ENCODE assay signal across 14 mouse cellular contexts in the genomic region with DNA sequence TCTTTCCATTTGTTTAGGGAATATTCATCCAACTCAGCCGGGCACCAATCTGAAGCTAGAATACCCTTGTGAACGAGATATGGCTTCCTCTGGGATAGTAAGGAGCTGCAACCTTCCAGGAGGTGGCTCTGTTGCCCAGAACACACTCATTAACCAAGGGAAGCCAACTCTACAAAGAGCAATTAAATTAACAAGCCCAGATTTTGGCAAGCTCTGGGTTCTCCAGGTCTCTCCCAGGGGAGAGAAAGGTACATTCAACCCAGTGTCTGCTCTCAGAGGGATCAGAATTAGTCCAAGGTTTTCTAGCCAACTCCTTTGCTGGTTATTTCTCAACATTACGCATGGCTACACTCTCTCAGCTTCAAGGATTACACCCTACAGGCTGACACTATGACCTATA. TPM values are rescaled to one million over a fixed set of nuclear protein-coding genes. Genes with fewer than 3 reads are reported as not detected.
A peak's percentile ranks its signal among the peaks of the same experiment; 100 is the strongest.
DNase-seq lines count a peak whose midpoint lies in the region; ATAC-seq and TF ChIP-seq lines count a peak whose summit lies in the region.
"Had no signal": no experiment of that assay in that cellular context is flagged by ENCODE, and none has a peak within 500 bp of the region (broad histone marks: within the 10 kb centered on the region; RNA-seq: fewer than 3 reads in every experiment).

No protein-coding gene starts in this region.

- H3K27me3 ChIP-seq in heart, postnatal 0 days (ENCODE audit: control insufficient read depth, insufficient read depth, low read length), result no peaks in the 10 kb centered on the region
- H3K27me3 ChIP-seq in lung, embryonic 14.5 days (ENCODE audit: insufficient read depth, low read length), result no peaks in the 10 kb centered on the region
- H3K27me3 ChIP-seq: heart, embryonic 12.5 days; hindbrain, embryonic 15.5 days; midbrain, embryonic 15.5 days; neural tube, embryonic 15.5 days had no signal

- H3K4me1 ChIP-seq in heart, postnatal 0 days (ENCODE audit: control insufficient read depth, insufficient read depth), result peaks cover 7% of the 10 kb centered on the region; the same call in 1 of the 2 replicates
- H3K4me1 ChIP-seq in lung, embryonic 14.5 days (ENCODE audit: insufficient read depth), result no peaks in the 10 kb centered on the region
- H3K4me1 ChIP-seq: hindbrain, embryonic 15.5 days; midbrain, embryonic 15.5 days; neural tube, embryonic 15.5 days had no signal

- no peak for DNase-seq in heart, postnatal 0 days (ENCODE audit: low spot score)
- no peak for DNase-seq in heart, adult 11 months
- no peak for DNase-seq in lung, embryonic 14.5 days
- DNase-seq in lung, adult 18-20 months, result no peak
- DNase-seq in brain, adult 2 months (ENCODE audit: low read depth, low spot score), result peak; percentile 15
- peak; percentile 4 to 13 for DNase-seq in kidney, postnatal 4 days
- DNase-seq: cerebellum, adult 8-10 months; right cerebral cortex, postnatal 14 days; thymus, postnatal 36 days had no signal

- ATAC-seq in heart, postnatal 0 days (ENCODE audit: insufficient read depth, low read depth), result no peak
- ATAC-seq in lung, embryonic 14.5 days (ENCODE audit: insufficient read depth), result no peak
- ATAC-seq in CD4-positive, CD25-positive, alpha-beta regulatory T cell, adult 4 months, result no peak
- ATAC-seq: midbrain, embryonic 15.5 days had no signal

- WGBS in heart, postnatal 0 days, result 56% methylated on average over 3 of the region's 3 CpGs
- WGBS in lung, embryonic 14.5 days, result 63% methylated on average over 3 of the region's 3 CpGs

- H3K9me3 ChIP-seq in heart, postnatal 0 days (replicated peaks; ENCODE audit: control insufficient read depth, low read length), result no peaks in the 10 kb centered on the region
- no peaks in the 10 kb centered on the region for H3K9me3 ChIP-seq in lung, embryonic 14.5 days (ENCODE audit: low read depth, low read length)
- H3K9me3 ChIP-seq: heart, embryonic 12.5 days; hindbrain, embryonic 15.5 days; midbrain, embryonic 15.5 days; neural tube, embryonic 15.5 days had no signal

- H3K9ac ChIP-seq in heart, postnatal 0 days (replicated peaks; ENCODE audit: low read depth, low read length), result no peak overlapping the region
- no peak overlapping the region for H3K9ac ChIP-seq in lung, embryonic 14.5 days
- H3K9ac ChIP-seq: heart, embryonic 12.5 days; hindbrain, embryonic 15.5 days; midbrain, embryonic 15.5 days; neural tube, embryonic 15.5 days had no signal

- no peak overlapping the region for H3K4me3 ChIP-seq in heart, postnatal 0 days (ENCODE audit: low read depth, low read length)
- H3K4me3 ChIP-seq in lung, embryonic 14.5 days (ENCODE audit: low read depth, low read length), result no peak overlapping the region
- H3K4me3 ChIP-seq: heart, embryonic 12.5 days; hindbrain, embryonic 15.5 days; midbrain, embryonic 15.5 days; neural tube, embryonic 15.5 days had no signal

- H3K36me3 ChIP-seq in heart, postnatal 0 days (replicated peaks; ENCODE audit: control insufficient read depth, insufficient read depth, low read length), result no peaks in the 10 kb centered on the region
- no peaks in the 10 kb centered on the region for H3K36me3 ChIP-seq in lung, embryonic 14.5 days (ENCODE audit: insufficient read depth)
- H3K36me3 ChIP-seq: heart, embryonic 12.5 days; hindbrain, embryonic 15.5 days; midbrain, embryonic 15.5 days; neural tube, embryonic 15.5 days had no signal

- TF ChIP-seq CTCF in heart, postnatal 0 days (IDR thresholded peaks at IDR 0.05; ENCODE audit: low read depth), result peak; percentile 41
- peak; percentile 20; the same call in 1 of the 2 replicates for TF ChIP-seq CTCF in lung, embryonic 14.5 days (IDR thresholded peaks at IDR 0.05; ENCODE audit: low read depth)

- H3K4me2 ChIP-seq in heart, postnatal 0 days (ENCODE audit: low read depth, low read length), result no peak overlapping the region
- H3K4me2 ChIP-seq in lung, embryonic 14.5 days, result no peak overlapping the region
- H3K4me2 ChIP-seq: heart, embryonic 12.5 days; hindbrain, embryonic 15.5 days; midbrain, embryonic 15.5 days; neural tube, embryonic 15.5 days had no signal

- no peak for TF ChIP-seq EP300 in heart, postnatal 0 days (IDR thresholded peaks at IDR 0.05; ENCODE audit: low read depth)

- H3K27ac ChIP-seq in heart, postnatal 0 days (ENCODE audit: low read depth), result no peak overlapping the region
- H3K27ac ChIP-seq in lung, embryonic 14.5 days (ENCODE audit: low read depth), result no peak overlapping the region
- H3K27ac ChIP-seq: hindbrain, embryonic 15.5 days; midbrain, embryonic 15.5 days; neural tube, embryonic 15.5 days had no signal

RNA-seq across cellular contexts. Expression of gene Klhl31, which starts 26.6 kb away (rescaled TPM):
- 75.3 and 80.7 TPM in 2 replicates for total RNA-seq in heart, postnatal 0 days (2014; rRNA removed; ENCODE audit: low replicate concordance)
- polyA plus RNA-seq in heart, postnatal 0 days (2015; fragmentation: Nextera tagmentation; extraction: Ambion mirVana), result 66.8 TPM in 2 replicates
- 0.33 and 0.54 TPM in 2 replicates for polyA plus RNA-seq in lung, embryonic 14.5 days (2014; fragmentation: Nextera tagmentation; extraction: Ambion mirVana)
- polyA plus RNA-seq in CD4-positive, CD25-positive, alpha-beta regulatory T cell, adult 4 months (2017; shearing (Covaris generic)), result not detected

Comparison
In these comparisons a context has a peak if more than half of its experiments do, and no peak if none do; other contexts are left out.
1. DNase-seq: peak in brain, adult 2 months (single experiment) and kidney, postnatal 4 days (2 of 2); none in heart, postnatal 0 days (single experiment), heart, adult 11 months (single experiment), lung, embryonic 14.5 days (single experiment) and lung, adult 18-20 months (0 of 2).
2. RNA of gene Klhl31, which starts 26.6 kb away (polyA plus RNA-seq): 66.8 TPM in heart, postnatal 0 days; 0.33 to 0.54 TPM in lung, embryonic 14.5 days and not detected in CD4-positive, CD25-positive, alpha-beta regulatory T cell, adult 4 months; every median in the first group is over 10 times any median in the second.